Mouse (Mus musculus) MN1 (cell line): ENCODE data around the gene Bace1.

Experiments
- DNase-seq: peaks from one replicate; pipeline ENCODE4 v3.0.0-alpha.2; 2016; ENCODE audit warnings: low spot score

Gene Bace1

GRCm38 (mm10) chr9:45838434-45839138, at the start of gene Bace1:
Bace1 (plus strand) TSS chr9:45838580.
- peak; percentile 90 for DNase-seq

GRCm38 (mm10) chr9:45791456-45792142, 46.8 kb upstream of the Bace1 start:
- no peak for DNase-seq

GRCm38 (mm10) chr9:45792235-45792634, 46.1 kb upstream of the Bace1 start:
- no peak for DNase-seq

- DNase-seq: no peak
Measured at GRCm38 (mm10) chr9:45793697-45794096, 44.7 kb upstream of the Bace1 start.

- no peak for DNase-seq
Measured at GRCm38 (mm10) chr9:45795722-45796121, 42.7 kb upstream of the Bace1 start.

GRCm38 (mm10) chr9:45797271-45797670, 41.1 kb upstream of the Bace1 start:
- DNase-seq: no peak

- peak; percentile 56 for DNase-seq
Measured at GRCm38 (mm10) chr9:45798467-45799164, 39.8 kb upstream of the Bace1 start.

- DNase-seq: no peak
Measured at GRCm38 (mm10) chr9:45799402-45799801, 39.0 kb upstream of the Bace1 start.

- no peak for DNase-seq
Measured at GRCm38 (mm10) chr9:45803070-45803774, 35.2 kb upstream of the Bace1 start.

GRCm38 (mm10) chr9:45806847-45807246, 31.5 kb upstream of the Bace1 start:
- DNase-seq: no peak

- no peak for DNase-seq
Measured at GRCm38 (mm10) chr9:45807337-45807736, 31.0 kb upstream of the Bace1 start.

- no peak for DNase-seq
Measured at GRCm38 (mm10) chr9:45807761-45808160, 30.6 kb upstream of the Bace1 start.

- DNase-seq: no peak
Measured at GRCm38 (mm10) chr9:45811946-45812345, 26.4 kb upstream of the Bace1 start.

- no peak for DNase-seq
Measured at GRCm38 (mm10) chr9:45815113-45815512, 23.3 kb upstream of the Bace1 start.

GRCm38 (mm10) chr9:45815525-45815924, 22.9 kb upstream of the Bace1 start:
- no peak for DNase-seq

- no peak for DNase-seq
Measured at GRCm38 (mm10) chr9:45818406-45819011, 19.9 kb upstream of the Bace1 start.

- DNase-seq: peak; percentile 49
Measured at GRCm38 (mm10) chr9:45827663-45828290, 10.6 kb upstream of the Bace1 start.

- peak; percentile 91 for DNase-seq
Measured at GRCm38 (mm10) chr9:45828291-45828963, 10.0 kb upstream of the Bace1 start, which contains the start of gene Cep164. Cep164 (minus strand) TSS chr9:45828691.

- DNase-seq: peak; percentile 80
Measured at GRCm38 (mm10) chr9:45829107-45829506, 9.3 kb upstream of the Bace1 start.

GRCm38 (mm10) chr9:45832898-45833297, 5.5 kb upstream of the Bace1 start:
- no peak for DNase-seq

- no peak for DNase-seq
Measured at GRCm38 (mm10) chr9:45833461-45833860, 4.9 kb upstream of the Bace1 start.
